Mouse (Mus musculus): ENCODE measurements at regions not wholly inside any gene's neighbourhood (a gene's known extent, or its start where the extent isn't known, plus 50 kb on each side); places are given as distances from the start of the nearest gene placed in this dataset.
A peak's percentile ranks its signal among the peaks of the same experiment; 100 is the strongest.

DNA sequence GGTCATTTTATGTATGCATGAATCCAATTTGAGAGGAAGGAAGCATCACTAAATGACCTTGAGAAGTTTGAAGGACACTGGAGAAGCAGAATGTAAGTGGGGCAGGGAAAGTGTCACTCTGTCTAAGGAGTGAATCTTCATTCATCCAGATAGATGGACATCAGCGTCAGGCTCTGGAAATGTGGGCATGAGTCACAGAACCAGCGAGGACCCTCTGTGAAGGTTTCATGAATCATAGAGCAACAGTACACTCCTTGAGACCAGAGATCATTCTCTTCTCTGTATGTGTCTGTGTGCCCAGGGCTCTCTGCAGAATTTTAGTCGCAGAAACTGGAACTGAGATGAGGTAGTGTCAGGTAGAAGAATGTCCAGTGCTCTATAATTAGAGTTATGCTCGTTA is 62.4 kb upstream of the Lypd6 start:
- DNase-seq (ENCODE audit: low spot score): no peak

DNA sequence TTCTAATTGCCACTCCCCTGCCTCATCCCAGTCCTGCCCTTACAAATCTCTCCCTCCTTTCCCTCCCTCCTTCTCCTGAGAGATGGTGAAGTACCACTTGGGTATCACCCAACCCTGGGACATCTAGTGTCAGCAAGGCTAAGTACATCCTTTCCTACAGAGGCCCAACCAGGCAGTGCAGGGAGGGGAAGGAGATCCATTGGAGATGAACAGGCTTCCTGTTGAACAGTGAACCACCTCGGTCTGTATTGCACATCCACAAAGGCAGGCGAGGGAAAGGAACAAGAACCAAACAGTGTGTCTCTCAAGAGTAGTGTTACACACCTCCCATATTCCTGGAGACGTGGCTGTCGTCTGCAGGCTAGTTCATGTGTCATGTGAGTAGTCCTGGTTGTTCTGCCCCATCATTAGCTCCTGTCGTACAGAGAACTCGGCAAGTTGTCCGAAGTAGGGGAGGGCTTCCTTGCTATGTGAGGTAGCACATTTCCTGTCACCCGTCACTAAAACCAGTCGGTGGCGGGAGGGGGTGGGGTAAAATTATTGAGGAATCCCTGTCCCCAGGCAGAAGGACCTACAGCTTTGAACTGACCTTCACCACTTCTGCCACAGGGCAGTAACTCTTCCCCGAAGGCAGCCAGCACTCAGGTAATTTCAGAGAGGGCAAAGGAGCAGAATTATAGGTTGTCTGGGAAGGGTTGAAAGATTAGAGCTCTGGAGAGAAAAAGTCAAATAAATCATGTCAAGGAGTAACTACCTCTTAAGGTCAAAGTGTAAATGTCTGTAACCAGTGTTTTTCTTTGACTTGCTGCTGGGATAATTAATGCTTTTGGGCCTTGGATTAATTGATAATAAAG is 61.3 kb upstream of the Lypd6 start:
- DNase-seq (ENCODE audit: low spot score): peak; percentile 14

DNA sequence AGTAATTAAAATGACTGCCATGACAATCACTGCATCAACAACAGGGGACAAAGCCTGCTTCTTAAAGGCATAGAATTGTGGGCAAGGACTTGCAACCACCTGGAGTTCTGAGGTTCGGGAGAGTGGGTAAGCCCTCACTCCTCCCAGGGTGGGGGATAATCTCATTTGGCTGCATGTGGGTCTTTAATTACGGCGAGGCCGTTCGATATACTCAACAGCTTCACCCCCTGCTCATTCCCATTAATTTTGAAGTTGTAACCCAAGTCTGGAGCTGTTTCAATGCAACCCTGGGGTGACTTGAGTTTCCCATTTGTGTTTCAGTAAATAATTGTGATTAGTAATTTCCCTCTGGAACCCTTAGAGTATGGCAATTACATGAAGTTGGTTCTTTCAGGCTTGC is 57.9 kb upstream of the Lypd6 start:
- no peak for DNase-seq (ENCODE audit: low spot score)

DNA sequence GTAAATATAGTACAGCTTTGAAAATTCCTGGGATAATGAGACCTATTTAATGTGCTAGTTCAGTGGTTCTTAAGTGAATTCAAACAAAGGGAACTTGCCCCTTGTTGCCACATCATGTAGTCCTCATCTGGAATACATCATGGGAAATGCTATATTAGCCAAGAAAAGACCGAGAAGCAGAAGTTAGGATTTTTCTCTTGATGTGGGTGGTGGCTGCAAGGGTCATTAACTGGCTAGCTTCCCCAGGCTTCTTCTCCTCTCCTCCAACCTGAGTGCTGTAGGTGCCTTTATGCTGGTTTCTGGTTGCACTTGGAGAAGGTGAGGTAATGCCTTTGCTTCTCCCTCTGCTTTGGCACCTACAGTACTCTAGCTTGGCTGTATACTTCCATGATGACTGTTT is 55.8 kb upstream of the Lypd6 start:
- DNase-seq (ENCODE audit: low spot score): no peak

DNA sequence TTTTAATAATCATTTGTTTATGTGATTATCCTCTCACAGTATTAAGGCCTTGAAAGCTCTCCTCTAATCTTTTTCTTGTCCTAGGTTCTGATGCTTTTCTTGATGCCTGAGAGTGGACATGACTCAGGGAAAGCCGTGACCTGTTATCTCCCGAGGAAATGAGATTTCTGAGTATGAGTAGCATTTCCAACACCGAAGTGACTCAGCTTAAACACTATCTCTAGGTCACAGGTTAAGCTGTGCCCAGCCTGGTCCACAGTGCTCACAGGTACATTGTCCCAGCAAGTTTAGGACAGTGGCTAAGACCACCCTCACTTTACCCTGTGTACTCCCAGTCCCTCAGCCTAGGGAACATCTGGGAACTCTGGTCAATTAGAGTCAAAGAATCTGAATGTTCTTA is 53.9 kb upstream of the Lypd6 start:
- DNase-seq (ENCODE audit: low spot score): no peak

DNA sequence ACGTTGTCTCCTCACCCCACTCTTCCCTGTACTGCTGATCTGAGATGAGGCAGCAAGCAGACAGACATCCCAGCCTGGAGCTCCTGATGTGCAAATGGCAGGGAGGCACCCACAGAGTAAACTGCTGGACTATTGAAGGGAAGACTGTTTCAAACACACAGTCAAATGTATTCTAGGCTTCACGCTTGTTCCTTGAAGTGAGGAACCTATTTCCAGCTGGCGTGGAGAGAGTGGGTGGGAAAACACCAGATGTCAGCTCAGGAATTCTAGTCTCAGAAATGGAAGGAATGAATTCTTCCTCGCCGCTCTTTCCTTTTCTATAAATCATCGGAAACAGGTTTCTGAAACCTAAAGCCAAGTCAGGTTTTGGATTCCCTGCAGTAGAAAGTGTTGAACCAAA is 53.0 kb upstream of the Lypd6 start:
- DNase-seq (ENCODE audit: low spot score): no peak

DNA sequence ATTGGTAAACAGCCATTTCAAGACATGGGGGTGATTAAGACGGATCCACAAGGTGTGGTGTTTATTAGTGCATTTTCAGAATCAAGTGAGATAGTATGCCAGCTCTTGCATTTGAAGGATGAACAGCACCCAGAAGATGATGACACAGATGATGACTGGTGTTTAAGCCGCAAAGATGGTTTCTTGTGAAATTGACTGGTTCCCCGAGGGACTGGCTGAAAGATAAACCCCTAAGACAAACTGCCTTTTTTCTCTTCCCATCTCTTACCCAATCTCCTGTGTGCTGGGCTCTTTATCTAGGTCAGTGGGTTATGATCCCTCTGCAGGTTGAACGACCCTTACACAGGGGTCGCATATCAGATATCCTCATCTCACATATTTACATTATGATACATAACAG is 52.3 kb upstream of the Lypd6 start:
- DNase-seq (ENCODE audit: low spot score): no peak

DNA sequence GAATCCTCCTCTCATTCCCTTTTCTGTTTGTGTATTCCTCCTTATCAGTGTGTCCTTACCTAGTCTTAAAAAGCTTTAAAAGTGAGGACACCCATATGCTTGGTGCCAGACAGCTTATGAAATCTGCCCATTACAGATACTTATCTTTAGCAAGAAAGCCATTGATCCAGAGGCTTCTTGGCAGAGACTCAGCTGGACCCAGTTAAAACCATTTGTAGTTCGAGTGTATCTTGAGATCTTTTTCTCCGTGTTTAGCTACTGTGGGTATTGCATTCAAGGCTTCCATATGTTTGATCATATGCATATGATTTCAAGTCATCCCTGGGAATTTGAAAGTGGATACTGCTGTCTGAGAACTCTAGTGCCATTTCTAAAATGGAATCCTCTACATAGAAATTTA is 51.5 kb upstream of the Lypd6 start:
- no peak for DNase-seq (ENCODE audit: low spot score)

Data from yolk sac, embryonic 10.5 days (tissue).